Mouse (Mus musculus): ENCODE data around the gene Catsperz.

Catsperz gene

GRCm38 (mm10) chr19:6943709-6944108 is 18.5 kb upstream of the Catsperz start:
- no peak for DNase-seq (ENCODE audit: low spot score)

DNA sequence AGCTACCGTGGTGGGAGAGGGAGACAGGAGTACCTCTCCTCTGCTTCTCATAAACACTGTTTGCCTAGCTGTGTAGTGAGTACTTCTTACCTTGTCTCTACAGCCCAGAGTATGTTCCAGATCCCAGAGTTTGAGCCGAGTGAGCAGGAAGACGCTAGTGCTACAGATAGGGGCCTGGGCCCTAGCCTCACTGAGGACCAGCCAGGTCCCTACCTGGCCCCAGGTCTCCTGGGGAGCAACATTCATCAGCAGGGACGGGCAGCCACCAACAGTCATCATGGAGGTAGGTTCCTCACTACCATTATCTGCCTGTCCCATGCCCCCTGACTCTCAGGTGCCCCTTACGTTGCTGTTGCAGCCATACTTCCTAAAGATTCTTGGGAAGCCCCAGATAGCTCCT is 17.6 kb upstream of the Catsperz start:
- DNase-seq (ENCODE audit: low spot score): no peak

GRCm38 (mm10) chr19:6942249-6942691 is 17.1 kb upstream of the Catsperz start, which contains the start of gene Gpr137:
Gene Gpr137 (minus strand): TSS chr19:6942480.
- DNase-seq (ENCODE audit: low spot score): peak; percentile 87

DNA sequence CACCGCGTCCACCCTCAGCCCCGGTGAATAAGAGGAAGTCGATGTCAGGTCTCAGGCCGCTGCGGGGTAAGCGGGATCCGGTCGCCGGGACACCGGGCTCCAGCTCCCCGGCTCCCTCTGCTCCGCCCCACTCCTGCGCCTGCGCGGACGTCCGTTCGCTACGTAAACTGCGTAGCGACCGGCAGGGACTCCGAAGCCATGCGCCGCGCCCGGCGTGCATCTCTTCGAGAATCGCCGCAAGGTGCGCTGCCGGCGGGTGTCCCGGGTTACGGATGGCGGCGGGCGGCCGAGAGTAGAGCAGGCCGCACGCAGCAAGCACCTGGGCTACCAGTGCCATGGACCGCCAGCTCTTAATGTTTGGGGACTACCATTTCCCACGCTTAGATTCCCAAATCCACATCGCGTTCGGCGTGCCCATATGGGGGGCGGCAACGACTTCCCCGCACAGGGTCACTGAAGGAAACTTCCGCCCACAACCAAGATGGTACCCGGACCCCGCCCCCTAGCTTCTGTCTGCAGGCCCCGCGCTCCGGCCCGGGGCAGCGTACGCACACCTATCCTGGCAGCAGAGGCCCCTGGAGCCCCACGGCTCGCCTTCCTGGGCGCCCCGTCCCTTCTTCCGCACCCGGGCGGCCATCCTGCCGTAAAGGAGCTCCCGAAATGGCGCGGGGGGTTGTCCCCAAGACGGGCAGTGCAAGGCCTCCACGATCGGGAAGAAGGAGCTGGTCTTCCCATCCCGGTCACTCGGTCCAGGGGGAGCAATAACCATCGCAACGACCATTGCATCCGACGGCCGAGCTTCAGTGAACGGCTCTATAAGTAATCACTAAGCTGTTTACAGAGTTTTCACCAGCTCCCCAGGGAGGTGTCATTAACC is 16.4 kb upstream of the Catsperz start, which contains the start of gene Bad:
Gene Bad, plus strand, starts transcription at position 490 of the 877 bp plus-strand sequence.
- peak; percentile 90 for DNase-seq (ENCODE audit: low spot score)

GRCm38 (mm10) chr19:6940396-6941351 is 15.5 kb upstream of the Catsperz start:
- no peak for DNase-seq (ENCODE audit: low spot score)

DNA sequence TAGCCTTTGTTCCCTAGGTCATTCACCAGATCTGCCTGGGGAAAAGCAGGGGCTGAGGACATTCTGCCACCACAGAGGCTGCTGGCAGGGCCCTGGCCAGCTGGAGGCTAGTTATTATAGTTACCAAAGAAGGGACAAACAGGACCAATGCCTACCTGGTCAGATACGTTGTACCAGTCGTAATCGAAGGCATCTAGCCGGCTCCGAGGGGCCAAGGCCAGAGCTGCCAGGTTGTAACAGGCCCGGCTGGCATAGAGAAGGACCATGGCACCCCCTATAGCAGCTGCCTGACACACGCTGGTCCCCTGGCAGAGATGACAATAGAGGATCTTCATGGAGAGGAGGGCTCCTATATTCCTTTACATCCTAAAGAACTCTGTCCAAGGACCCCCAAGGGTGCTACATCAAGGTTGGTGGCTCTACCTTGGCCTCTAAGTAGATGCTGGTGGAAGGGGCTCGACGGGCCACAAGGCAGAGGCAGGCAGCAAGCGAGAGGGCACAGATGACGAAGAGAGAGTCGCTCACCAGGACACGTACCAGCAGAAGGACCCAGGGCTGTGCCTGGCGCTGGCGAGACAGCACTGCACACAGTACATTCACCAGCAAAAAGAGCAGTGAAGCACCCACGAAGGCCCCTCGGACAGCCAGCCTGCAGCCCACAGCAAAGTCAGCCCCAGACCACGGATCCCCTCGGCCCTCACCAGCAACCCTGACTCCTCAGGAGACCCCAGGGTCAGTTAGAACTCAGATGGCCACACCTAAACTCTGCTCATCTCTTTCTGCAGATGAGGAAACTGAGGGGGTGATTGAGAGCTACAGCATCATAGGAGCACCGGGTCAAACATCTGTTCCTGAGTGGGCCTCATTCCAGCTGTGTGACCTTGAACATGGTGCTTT is 14.2 kb upstream of the Catsperz start:
- no peak for DNase-seq (ENCODE audit: low spot score)

DNA sequence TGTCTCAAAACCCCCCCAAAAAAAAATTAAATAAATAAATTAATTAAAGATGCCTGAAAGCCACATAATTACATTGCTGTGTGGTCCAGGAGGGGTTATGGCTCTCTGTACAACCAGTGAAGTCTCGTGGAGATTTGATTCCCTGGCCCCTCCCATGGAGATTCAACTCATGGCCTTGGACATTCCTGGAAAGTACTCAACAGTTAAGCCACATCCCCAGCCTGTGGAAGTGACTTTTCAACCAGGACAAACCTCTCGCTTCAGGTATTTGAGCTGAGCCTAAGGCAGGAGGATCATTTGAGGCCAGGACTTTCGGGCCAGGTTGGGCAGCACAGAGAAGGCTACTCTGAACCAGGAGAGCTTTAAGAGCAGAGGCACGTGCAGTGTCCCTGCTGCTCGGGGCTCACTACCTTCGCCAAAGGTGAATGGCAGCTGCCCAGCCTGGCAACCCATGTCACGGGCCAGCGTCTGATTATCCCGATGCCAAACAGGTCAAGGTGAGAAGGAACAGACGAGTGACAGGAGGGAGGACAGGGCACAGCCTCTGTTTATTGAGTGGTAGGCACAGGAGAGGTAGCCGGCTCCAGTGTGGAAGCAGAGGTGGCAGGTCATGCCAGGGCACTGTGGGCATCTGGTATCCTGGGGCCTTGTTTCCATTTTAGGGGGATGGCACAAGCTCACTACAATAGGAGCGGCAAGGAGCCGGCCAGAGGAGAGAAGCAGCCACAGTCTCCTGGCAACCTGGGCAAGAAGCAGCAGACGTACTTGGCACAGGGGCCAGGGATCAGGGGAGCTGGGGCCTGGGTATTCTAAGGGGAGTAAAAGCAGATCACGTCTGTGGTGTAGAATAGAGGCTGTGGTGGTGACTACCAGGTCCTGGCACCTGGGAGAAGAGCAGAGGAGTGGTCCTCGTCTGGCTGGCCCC is 12.6 kb upstream of the Catsperz start:
- no peak for DNase-seq (ENCODE audit: low spot score)

- DNase-seq (ENCODE audit: low spot score): peak; percentile 38
Observed at GRCm38 (mm10) chr19:6936299-6936698, 11.1 kb upstream of the Catsperz start.

- no peak for DNase-seq (ENCODE audit: low spot score)
Observed at GRCm38 (mm10) chr19:6934195-6934977, 9.2 kb upstream of the Catsperz start, which contains the start of gene Kcnk4. Gene Kcnk4 (minus strand): TSS chr19:6934515.

- DNase-seq (ENCODE audit: low spot score): no peak
Observed at GRCm38 (mm10) chr19:6933436-6934194, 8.4 kb upstream of the Catsperz start.

DNA sequence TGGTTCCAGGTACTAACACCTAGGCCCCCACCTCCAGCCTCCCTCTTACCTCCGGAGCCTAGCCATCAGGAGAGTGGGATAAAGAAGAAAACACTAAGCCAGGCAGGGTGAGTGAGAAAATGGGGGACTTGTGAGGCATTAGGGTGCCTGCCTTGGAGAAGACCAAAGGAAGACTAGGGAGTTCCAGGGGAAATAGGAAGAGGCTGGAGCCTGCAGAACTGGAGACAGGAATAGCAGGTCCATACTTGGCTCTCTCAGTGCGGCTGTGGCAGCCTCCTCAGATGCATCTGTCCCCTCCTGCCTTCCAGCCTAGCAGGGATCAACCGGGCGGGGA is 7.9 kb upstream of the Catsperz start:
- DNase-seq (ENCODE audit: low spot score): no peak

DNA sequence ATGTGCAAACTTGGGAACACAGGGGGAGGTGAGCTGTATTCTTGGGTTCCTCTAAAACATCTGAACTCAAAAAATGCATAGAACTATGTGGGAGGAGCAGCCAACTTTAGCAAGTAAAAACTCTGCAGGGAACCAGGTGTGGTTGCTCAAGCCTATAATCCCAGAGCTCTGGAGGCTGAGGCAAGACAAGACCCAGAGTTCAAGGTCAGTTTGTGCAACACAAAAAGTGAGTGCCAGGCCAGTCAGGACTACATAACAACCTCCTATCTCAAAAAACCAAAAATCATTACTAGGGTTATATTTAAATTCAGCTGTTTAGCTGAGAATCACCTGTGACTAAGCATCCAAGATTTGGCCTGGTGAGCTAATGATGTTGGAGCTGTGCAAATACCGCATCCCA is 6.8 kb upstream of the Catsperz start:
- DNase-seq (ENCODE audit: low spot score): no peak

DNA sequence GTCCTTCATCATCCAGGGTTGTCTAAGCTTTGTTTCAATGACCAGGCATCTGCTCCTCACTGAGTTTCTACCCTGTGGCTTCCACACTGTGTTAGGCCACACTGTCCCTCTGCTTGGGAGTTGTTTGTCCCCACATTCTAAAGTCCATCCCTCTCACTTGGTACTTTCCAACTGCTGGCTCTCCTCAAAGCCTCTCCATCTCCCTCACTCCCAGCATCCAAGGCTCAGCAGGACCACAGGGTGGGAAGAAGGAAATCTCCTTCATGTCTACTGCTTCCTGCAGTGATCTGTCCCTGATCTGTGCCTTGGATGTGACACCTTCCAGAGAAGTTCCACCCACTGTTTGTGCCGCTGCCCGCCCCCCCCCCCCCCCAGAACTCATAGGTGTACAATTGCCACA is 5.8 kb upstream of the Catsperz start:
- no peak for DNase-seq (ENCODE audit: low spot score)

- DNase-seq (ENCODE audit: low spot score): no peak
Observed at GRCm38 (mm10) chr19:6928080-6928479, 2.9 kb upstream of the Catsperz start.

DNA sequence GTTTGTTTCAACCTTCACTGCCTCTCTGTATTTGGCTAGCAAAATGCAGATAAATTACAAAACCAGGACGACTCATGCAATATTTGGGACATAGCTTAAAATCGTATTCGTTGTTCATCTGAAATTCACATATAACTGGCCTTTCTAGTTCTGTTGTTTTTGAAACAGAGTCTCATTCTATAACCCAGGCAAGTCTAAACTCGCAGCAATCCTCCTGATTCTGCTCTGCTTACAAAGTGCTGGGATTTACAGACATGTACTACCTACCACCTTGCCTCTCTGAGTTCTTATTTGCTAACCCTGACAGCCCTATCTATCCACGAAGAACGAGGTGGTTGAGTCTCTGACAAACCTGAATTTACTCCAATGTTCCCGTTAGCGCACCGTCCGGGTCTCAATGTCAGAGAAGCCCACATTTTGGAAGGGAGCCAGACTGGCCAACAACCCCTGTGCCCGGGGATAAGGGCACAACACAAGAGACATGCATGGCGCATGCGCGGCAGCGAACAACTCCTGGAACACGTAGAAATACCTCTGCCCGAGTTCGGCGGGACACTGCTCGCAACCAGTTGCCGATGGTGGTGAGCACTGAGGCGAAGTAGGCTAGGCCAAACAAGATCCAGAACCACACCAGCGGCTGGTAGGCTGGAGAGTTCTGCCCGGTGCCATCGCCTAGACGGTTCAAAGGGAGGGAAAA is 1.5 kb upstream of the Catsperz start:
- DNase-seq (ENCODE audit: low spot score): peak; percentile 31

- no peak for DNase-seq (ENCODE audit: low spot score)
Observed at GRCm38 (mm10) chr19:6925611-6926329, 590 bp upstream of the Catsperz start.

GRCm38 (mm10) chr19:6924461-6925306 is 496 bp downstream of the Catsperz start:
- DNase-seq (ENCODE audit: low spot score): peak; percentile 76

All from T-cell, adult 2 months (primary cell).